Mouse (Mus musculus) adrenal gland, postnatal 36 days (tissue): ENCODE data around the gene Bcl3. TPM values are rescaled to one million over a fixed set of nuclear protein-coding genes. Genes with fewer than 3 reads are reported as not detected.

ENCODE experiments used
- DNase-seq, 2 experiments: peaks; one replicate each; pipeline ENCODE4 v3.0.0; 2021; ENCODE audit warnings: mixed read lengths in 1 of 2
- long read RNA-seq, 2 experiments: library from polyadenylated mRNA; stranded (forward); transcript quantifications; one replicate each; pipeline ENCODE4 v2.0.0; 2021; ENCODE audit warnings: borderline sequencing depth in 2 of 2
- total RNA-seq, 2 experiments: library from RNA; stranded (reverse); gene quantifications; 2 replicates each; pipeline ENCODE4 v1.2.3; 2021

The Bcl3 gene
- 10 to 100 TPM; 19.5 to 51.0 TPM for total RNA-seq
- long read RNA-seq, experiment 1, transcript Bcl3-201 (9 exons, 1,850 nt): major isoform, 14 of 15 reads
- long read RNA-seq, experiment 1, partial matches to known transcripts: 0 of 15 reads
- long read RNA-seq, experiment 1, other reads (novel, unspliced or antisense): 1 of 15 reads
- long read RNA-seq, experiment 2, transcript Bcl3-201 (9 exons, 1,850 nt): major isoform, 8 of 15 reads
- long read RNA-seq, experiment 2, partial matches to known transcripts: 4 of 15 reads
- long read RNA-seq, experiment 2, other reads (novel, unspliced or antisense): 3 of 15 reads

DNA sequence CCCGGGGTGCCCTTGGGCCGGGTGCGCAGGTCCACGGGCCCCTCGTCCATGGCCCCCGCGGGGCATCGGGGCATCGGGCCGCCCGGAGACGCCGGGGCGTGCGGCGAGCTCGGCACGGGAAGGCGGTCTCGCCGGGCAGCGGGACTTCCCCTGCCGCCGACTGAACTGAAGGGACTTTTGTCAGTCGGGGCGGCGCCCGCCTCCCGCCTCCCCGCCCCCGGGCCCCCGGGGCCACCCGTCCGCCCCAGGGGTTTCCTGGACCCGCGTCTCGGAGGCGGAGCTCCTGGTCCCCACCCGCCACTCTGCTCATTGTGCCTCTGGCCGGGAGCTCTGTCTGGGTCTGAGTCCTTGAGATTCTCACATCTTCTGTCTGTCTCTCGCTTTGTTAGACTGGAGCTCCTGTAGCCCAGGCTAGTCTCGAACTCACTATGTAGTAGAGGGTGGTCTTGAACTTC, at the start of gene Bcl3:
Gene Bcl3 (minus strand): TSS at position 167 of the 455 bp plus-strand sequence.
- peak; percentile 81 to 91 for DNase-seq

DNA sequence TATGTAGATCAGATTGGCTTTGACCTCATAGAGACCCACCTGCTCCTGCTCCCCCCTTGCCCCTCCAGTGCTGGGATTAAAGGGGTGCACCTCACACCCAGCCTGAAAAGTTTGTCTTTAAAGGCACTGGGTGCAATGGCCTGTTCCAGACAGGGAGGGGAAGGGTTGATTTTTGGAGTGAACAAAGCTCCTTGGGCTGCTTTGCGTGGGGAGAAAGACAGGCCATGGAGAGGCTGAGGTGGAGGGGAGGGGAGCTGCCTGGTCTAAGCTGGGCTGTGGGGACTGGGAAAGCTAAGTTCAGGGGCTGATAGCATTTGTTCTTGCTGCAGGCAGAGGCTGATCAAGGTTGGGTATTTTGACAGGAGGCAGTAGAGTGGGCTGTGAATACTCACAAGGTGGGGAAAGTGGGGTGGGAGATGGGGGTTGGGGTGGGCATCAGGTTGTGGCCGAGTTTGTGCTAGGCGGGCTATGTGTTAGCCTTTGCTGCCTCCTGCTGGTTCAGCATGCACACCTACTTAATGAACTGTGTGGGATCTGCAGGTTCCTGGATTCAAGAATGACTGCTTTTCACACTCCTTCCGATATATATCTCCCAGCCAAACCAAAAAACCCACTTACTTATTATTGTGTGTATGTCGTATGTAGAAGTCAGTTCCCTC, 49.5 kb upstream of the Bcl3 start:
- DNase-seq: peak in 1 of 2 experiments; percentile 64

DNA sequence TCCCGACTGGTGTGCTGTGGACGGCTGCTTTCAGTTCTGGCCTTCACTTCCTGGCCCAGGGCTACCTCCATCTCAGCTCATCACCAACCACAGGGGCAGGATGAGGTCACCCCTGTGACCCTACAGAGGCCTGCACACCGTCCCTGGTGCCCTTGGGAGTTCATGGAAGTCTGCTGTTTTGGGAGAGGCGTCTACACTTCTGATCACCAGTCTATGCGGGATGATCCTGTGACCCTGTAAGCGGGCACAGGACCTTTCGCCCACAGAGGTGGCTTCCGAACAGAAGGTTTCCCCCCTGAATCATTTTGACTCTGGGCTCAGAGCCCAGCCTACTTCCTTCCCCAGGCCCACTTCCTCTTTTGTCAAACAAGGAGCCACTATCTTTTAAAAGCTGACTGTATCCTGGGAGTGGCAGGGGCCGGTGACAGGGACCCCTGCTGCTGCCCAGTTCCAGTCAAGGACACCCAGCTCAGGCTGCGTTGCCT, 48.6 kb upstream of the Bcl3 start:
- peak in 1 of 2 experiments; percentile 46 for DNase-seq

DNA sequence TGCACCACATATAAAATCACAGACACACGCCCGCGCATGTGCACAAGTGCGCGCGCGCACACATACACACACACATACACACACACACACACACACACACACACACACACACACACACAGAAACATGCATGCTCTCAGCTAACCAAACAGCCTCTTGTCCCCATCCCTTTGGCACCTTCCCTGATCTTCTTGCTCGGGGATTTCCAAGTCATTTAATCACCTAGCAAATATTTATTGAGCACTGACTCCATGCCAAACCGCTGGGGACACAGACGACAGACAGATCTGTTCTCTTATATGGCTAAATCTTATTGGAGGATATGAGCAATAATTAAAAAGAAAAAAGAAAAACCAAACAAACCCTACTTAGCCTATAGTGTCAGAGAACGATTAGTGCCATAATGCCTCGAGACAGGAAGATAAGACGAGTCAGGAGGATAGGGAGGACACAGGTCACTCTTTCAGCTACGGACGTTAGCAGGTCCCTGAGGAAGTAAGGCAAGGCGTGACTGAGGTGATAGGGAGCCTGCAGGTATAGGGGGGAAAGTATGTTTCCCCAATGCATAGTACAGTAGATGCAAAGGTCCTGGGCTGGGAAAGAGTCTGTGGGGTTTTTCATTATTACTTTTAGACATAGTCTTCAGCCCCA, 45.3 kb upstream of the Bcl3 start:
- no peak for DNase-seq

DNA sequence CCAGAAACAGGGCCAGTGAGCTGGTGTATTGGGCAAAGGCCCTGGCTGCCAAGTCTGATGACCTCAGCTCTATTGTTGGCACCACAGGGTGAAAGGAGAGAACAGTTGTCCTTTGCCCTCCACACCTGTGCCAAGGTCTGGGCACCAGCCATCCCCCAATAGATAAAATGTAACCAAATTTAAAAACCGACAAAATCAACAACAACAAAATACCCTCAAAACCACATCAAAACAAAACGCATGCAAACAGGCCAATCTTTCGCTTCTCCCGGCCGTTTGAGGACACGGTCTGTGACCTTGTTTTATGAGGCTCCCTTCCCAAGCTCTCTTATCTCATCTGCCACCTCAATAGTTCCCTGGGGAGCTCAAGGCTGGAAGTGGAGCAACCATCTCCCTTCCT, 43.9 kb upstream of the Bcl3 start:
- DNase-seq: peak; percentile 54 to 57

DNA sequence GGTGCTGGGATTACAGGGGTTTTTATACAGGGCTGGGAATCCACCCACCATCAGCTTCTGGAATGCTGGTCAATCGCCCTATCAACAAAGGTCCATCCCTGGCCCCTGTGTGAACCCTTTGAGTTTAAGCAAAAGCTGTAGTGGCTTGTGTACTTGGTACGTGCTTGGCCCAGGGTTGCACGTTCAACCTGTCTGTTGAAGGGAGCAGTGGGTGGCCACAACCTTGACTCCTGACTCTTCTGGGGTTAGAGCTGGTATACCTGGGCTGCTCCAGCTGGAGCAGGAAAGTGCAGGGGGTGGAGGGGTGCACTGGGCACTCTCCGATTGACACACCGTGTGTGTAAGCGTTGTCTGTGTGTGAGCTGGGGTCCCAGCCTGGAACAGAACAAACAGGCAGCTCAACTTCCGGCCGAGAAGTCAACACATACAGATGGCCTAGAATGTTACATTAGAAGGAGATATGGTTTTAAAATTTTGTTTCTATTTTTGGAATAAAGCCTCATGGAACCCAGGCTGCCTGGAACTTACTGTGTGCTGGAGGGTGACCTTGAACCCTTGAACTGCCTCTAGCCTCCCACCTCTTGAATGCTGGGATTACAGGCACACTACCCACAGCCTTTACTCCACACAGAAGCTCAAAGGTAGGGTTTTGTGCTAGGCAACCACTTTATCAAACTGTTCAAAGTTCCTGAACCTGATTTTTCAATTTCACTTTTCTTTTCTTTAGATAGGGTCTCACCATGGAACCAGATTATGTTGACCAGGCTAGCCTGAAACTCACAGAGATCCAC, 42.9 kb upstream of the Bcl3 start:
- no peak for DNase-seq

DNA sequence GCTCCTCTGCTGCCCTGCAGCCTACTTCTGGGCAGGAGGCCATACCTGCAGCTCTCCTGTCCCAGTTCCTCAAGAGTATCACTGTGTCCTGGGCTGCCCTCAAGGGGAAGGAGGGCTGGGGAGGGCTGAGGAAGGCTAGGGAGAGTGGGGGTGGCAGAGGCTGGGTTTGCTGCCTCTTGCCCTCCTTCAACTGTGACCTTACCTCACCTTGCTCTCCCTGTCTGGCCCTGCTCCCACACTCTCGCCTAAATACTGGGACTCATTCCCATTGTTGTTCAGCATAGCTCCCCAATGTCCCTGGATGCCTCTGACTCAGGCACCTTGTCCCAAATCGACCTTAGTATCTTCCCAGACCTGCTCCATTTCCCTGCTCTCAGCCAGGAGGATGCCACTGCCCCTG, 41.7 kb upstream of the Bcl3 start:
- DNase-seq: peak; percentile 40 to 65

DNA sequence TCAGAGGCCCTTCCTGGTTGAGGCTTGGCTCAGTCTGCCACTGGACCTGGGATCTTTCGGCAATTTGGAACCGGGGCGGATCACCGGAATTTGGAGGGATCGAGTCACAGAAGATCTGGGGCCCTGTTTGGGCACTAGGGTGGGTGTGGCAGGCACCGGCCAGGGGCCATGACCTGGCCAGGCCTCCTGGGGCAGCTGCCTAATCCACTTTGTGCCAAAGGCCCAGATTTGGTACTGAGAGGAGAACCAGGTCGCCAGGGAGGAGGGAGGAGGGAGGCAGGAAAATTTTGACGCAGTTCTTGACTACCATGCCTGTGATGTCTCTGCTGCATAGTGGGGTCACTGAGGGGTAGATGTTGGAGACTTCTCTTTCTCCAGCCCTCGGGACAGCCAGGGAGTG, 38.6 kb upstream of the Bcl3 start, which contains the start of gene Ceacam16:
Gene Ceacam16 (minus strand): TSS at position 101 of the 400 bp plus-strand sequence.
- no peak for DNase-seq

DNA sequence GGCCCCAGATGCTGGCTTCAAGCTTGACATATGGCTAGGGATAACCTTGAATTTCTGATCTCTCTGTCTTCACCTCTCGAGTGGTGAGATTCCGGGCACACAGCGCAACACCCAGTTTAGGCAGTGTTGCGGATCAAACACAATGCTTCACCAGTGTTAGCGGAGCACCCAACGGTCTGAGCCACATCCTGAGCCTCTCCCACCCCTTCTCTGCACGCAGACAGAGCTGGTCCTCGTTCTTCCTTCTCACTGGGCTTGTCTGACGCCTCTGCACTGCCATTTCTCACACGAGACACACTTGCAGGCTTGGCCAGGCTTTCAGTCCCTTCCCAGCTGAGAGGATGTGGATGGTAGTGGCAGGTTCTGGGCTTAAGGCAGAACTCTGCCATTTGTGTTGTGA, 37.2 kb upstream of the Bcl3 start:
- DNase-seq: no peak

DNA sequence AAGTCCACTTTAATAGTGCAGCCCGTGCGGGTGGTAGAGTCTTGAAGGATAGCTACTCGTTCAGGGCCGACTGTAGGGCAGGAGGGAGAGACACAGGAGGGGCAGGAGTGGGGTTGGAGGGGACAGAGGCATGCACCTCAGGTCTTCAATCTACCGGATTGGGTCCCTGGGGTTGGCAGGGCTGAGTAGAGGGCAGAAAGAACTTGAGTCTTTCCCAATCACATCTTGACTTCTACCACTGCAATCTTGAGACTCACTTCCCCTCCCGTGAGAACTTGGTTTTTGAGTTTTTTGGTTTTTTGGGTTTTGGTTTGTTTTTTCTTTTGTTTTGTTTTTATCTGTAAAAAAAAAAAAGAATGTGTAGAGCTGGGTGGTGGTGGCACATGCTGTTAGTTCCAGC, 33.7 kb upstream of the Bcl3 start:
- no peak for DNase-seq

DNA sequence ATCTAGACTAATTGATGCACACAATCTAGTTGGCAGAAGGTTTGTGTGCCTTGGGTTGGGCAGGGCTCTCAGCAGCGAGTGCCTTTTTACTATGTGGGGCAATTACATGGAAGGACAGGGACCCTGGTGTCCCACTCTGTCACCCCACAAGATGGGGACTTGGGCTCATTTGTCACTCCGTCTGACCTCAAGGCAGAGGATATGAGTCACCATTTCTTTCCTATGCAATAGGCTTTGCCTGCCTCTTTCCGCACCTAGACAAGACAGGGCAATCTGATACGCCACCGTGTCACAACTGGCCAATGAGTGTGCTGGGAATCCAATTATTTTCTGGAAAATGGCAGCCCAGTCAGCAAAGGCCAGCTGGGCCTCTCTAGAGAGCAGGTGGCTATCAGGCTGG, 33.1 kb upstream of the Bcl3 start:
- no peak for DNase-seq

DNA sequence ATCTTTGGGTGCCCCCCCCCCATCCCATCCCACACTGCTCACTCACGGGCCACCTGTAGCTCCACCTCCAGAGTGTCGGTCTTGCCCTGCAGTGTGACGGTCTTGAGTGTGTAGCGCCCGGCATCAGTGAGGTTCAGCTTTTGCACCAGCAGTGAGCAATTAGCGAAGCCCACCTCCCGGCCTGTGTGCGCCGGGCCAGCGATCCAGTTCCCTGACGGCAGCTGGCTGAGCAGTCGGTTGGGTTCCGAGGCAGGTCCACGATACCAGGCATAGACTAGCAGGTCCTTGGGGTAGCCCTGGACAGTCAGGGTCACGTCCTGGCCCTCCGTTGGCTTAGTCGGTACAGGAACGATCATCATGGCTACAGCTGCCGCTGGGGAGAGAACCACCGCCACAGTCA, 31.0 kb upstream of the Bcl3 start:
- no peak for DNase-seq

DNA sequence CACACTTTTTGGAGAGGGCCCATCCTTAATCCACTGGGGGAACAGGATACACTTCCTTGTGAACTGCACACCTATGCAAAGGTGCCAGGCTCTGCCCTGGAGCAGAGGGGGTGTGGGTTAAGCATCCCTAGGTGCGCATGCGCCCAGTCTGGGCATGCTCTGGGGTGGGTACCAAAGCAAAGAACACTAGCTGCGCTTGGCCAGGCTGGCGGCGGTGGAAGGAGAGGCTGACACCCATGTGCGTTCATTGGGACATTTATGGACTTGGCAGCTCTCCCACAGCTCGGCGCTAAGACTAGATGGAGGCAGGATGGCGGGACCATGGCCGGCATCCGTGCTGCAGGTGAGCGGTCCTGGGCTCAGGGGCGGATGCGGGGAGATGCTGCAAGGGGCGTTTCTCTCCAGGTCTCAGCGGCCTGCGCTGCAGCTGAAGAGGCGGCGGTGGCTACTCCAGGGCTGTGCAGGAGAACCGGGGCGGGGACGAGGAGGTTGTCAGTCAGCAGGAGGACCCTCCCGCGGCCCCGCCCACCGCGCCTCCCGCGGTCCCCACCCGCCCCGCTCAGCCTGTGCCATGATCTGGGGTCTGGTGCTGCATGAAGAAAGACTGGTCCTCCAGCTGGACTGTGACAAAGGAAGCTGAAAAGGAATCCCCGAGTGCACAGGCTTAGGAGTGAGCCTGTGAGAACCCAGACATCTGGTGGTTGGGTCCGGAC, 29.4 kb upstream of the Bcl3 start, which contains the start of gene Gm19345:
Gene Gm19345 (plus strand): TSS at position 146 of the 713 bp plus-strand sequence.
- DNase-seq: peak in 1 of 2 experiments; percentile 43

DNA sequence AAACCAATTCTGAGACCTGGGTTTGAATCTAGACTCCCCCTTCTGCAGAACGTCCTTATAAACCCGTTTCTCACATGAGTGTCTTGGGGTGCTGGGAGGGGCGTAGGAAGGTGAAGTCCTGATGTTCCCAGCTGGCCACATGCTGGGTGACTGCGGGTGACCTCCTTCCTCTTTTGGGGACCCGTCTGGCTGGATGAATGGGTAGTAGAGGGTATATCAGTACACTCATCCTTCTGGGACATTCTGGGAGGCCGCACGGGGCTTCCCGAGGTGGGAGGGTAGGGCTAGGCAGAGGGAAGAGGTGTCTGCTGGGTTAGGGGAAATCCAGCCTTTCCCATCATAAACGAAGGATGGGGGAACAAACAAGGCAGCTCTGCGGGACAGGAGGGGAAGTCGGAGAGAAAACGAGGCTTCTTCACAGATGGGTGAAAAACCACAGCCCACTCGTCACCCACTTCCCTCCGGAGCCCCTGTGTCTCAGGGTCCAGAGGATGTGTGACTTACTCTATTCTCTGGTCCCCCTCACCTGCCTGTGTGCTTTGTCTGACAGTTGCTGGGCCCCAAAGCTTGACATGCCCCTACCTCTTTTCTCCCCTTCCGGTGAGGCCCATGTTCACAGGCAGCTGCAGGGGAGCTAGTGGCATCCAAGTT, 22.1 kb upstream of the Bcl3 start:
- no peak for DNase-seq

DNA sequence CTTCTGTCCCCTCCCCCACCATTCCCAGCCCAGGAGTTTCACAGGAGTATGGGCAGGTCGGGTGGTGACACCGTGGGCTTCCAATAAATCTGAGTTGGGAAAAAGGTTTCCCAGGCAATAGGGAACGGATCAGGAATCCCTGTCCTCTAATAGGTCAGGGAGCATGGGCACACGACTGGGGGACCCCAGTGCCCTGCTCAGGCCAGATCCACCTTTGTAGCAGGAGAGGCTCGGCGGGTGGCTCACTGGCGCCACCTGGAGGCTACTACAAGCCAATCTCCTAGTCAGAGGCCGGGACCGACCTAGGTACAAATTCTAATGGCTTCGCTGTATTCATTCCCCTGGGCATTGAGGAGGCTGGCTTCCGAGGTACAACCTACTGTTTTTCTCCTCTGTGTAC, 21.0 kb upstream of the Bcl3 start:
- peak; percentile 81 to 87 for DNase-seq

DNA sequence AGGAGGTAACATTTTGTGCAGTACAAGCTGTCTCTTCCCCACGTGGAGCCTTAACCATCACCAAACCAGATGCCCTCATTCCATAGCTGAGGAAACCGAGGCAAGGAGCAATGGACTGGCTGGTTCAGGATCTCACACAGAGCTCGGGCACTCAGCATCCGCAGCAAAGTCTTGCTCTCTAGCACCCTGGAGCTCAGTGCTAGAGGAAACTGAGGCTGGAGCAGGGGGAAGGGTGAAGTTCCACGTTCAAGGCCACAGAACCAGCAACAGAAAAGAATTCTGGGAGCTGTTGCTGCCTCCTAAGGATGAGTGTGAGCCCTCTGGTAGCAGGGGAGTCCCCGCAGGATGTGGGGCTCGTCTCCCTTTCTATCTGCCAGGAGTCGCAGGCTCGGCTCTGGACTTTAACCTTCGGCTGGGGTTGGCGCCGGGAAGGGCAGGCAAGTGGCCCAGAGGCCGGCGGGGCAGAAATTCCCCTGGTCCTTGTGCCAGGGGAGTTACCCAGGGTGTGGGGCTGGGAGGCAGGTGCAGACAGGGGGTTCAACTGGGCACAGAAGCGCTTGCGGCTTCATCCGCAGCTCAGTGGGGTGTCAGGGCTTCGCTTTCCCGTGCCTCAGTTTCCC, 20.4 kb upstream of the Bcl3 start:
- peak in 1 of 2 experiments; percentile 65 for DNase-seq

DNA sequence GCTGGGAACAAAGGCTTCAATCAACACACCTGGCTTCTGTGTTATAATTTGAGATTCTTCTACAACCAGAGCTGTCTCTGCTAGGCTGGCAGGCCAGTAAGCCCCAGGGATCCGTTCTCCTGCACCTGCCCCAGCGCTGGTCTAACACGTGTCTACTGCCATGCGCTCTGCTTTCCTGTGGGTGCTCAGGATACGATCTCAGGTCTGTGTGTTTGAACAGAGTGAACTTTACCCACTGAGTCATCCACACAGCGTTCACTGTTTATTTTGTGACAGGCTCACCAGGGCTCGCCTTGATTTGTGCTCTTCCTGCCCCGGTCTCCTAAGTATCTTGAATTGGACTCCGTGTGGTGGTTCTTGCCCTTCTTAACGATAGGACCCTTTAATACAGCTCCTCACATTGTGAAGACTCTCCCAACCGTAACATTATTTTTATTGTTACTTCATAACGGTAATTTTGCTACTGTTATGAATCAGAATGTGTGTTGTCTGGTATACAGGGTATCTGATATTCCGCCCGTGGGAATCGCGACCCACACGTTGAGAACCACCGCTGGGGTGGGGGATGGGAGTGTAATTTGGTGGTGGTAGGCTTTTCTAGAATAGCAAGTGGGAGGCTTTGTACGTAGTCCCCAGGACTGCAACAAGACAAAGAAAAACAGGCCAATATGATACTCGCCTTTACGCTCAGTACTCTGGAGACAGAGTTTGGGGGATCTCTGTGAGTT, 19.3 kb upstream of the Bcl3 start:
- peak in 1 of 2 experiments; percentile 37 for DNase-seq

DNA sequence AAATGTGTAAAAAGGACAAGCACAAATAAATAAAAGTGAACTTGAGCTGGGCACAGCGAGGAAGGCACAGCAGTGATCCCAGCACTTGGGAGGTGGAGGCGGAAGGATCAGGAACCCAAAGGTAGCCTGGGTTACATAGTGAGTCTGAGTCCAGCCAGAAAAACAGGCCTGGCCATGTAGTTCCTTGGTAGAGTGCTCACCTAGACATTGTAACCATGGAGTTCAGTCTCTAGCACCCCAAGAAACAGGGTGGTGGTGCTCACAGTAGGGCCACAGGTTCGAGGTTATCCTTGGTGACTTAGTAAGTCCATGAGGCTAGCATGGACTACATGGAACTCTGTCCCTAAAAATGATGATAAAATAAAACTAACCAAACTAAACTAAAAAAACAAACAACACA, 18.4 kb upstream of the Bcl3 start:
- DNase-seq: no peak

DNA sequence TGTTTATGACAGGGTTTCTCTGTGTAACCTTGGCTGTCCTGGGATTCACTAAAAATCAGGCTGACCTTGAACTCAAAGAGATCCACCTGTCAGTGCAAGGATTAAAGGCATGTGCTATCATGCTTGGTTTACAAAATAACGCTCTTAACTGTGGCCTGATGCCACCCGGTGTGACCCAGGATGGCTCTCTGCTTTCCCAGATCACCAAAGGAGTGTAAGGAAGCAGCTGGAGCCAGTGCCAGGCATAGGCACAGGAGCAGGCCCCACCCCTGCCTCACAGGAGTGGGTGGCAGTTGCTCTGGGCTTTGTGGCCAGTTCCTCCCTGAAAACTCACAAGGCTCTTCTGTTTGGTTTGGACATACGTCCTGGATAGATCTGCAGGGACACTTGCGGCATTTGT, 17.8 kb upstream of the Bcl3 start:
- no peak for DNase-seq

DNA sequence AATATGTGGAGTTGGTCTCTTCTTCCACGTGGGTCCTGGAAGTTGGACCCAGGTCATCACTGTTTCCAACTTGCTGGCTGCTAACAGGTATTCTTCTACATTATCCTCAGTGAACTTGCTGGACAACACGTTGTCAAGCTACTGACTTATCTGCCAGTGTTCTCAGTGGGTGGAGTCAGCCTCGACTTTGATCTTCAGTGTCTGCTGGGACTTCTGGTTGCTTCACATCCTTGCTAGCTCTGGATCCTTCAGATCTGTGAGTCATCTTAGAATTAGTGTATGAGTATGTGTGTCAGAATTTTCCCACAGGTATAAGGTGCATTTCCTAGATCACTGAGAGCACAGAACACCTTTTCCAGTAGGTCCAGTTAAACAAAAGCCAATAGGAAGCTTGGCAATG, 14.3 kb upstream of the Bcl3 start:
- peak; percentile 53 to 65 for DNase-seq
